Mouse (Mus musculus): ENCODE data around the gene Rnf144a. TPM values are rescaled to one million over a fixed set of nuclear protein-coding genes. Genes with fewer than 3 reads are reported as not detected.

Gene Rnf144a
- polyA plus RNA-seq, 1 experiment from 2014 or later: 3.2 TPM

DNA sequence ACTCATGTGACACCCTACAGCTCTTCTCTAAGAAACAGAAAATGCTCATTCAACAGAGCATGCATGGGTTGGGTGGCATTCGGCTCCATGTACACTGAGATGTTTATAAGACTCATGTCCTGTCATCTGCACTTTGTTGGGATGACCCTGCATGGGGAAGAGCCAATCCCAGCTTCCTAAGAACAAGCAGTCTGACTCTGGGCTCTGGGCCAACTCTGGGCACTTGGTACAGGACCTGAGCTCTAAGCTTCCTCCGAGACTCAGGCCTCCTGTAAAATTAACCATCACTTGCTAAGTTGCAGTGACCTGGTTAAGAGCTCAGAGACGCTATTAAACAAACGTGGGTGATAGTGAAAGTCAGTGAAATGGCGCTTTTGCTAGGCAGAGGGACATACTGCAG, 55.2 kb downstream of the Rnf144a start:
- H3K27me3 ChIP-seq (ENCODE audit: insufficient read depth, low read length): no peaks in the 10 kb centered on the region
- H3K36me3 ChIP-seq (replicated peaks; ENCODE audit: insufficient read depth, low read length): no peaks in the 10 kb centered on the region
- no peak overlapping the region for H3K4me3 ChIP-seq (ENCODE audit: low read depth, low read length)
- TF ChIP-seq EP300 (IDR thresholded peaks at IDR 0.05; ENCODE audit: low read depth): no peak
- no peak for TF ChIP-seq CTCF (IDR thresholded peaks at IDR 0.05; ENCODE audit: low read depth)
- H3K27ac ChIP-seq (ENCODE audit: low read depth): no peak overlapping the region
- 75% methylated on average over 5 of the region's 5 CpGs for WGBS (ENCODE audit: insufficient replicate concordance)
- ATAC-seq: no peak
- no peaks in the 10 kb centered on the region for H3K4me1 ChIP-seq (ENCODE audit: insufficient read depth)
- H3K9me3 ChIP-seq (ENCODE audit: low read length): no peaks in the 10 kb centered on the region
- no peak overlapping the region for H3K4me2 ChIP-seq (ENCODE audit: low read depth, low read length)
- no peak overlapping the region for H3K9ac ChIP-seq (replicated peaks)
- no peak for DNase-seq

- no peak overlapping the region for H3K4me3 ChIP-seq (ENCODE audit: low read depth, low read length)
- no peaks in the 10 kb centered on the region for H3K4me1 ChIP-seq (ENCODE audit: insufficient read depth)
- no peak overlapping the region for H3K9ac ChIP-seq (replicated peaks)
- ATAC-seq (no peak), DNase-seq (no peak)
- TF ChIP-seq CTCF (IDR thresholded peaks at IDR 0.05; ENCODE audit: low read depth): no peak
- TF ChIP-seq EP300 (IDR thresholded peaks at IDR 0.05; ENCODE audit: low read depth): no peak
- H3K9me3 ChIP-seq (ENCODE audit: low read length): no peaks in the 10 kb centered on the region
- no peaks in the 10 kb centered on the region for H3K27me3 ChIP-seq (ENCODE audit: insufficient read depth, low read length)
- 82% methylated on average over 2 of the region's 2 CpGs for WGBS (ENCODE audit: insufficient replicate concordance)
- no peak overlapping the region for H3K27ac ChIP-seq (ENCODE audit: low read depth)
- no peak overlapping the region for H3K4me2 ChIP-seq (ENCODE audit: low read depth, low read length)
- no peaks in the 10 kb centered on the region for H3K36me3 ChIP-seq (replicated peaks; ENCODE audit: insufficient read depth, low read length)
Observed at GRCm38 (mm10) chr12:26359241-26359640, 55.8 kb downstream of the Rnf144a start.

DNA sequence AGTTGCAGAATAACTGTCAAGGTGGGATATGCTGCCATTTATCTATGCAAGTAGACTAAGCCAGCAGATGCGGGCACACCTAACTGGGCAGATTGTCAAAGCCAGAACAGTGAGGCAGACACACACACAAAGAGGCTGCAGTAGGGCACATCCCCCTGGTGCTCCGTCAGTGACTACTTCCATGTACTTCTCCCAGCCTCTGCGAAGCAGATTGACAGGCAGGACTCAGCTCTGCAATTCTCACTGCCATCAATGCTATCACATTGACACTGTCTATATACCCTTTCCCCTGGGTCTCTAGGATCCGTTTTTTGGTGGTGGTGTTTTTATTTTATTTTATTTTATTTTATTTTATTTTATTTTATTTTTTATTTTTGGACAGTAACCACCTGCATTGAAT, 57.8 kb downstream of the Rnf144a start:
- H3K4me1 ChIP-seq (ENCODE audit: insufficient read depth): no peaks in the 10 kb centered on the region
- DNase-seq (no peak), ATAC-seq (no peak)
- no peak overlapping the region for H3K27ac ChIP-seq (ENCODE audit: low read depth)
- no peak overlapping the region for H3K9ac ChIP-seq (replicated peaks)
- TF ChIP-seq CTCF (IDR thresholded peaks at IDR 0.05; ENCODE audit: low read depth) (no peak), EP300 (IDR thresholded peaks at IDR 0.05; ENCODE audit: low read depth) (no peak)
- H3K27me3 ChIP-seq (ENCODE audit: insufficient read depth, low read length): no peaks in the 10 kb centered on the region
- no peaks in the 10 kb centered on the region for H3K9me3 ChIP-seq (ENCODE audit: low read length)
- no peak overlapping the region for H3K4me2 ChIP-seq (ENCODE audit: low read depth, low read length)
- H3K36me3 ChIP-seq (replicated peaks; ENCODE audit: insufficient read depth, low read length): no peaks in the 10 kb centered on the region
- H3K4me3 ChIP-seq (ENCODE audit: low read depth, low read length): no peak overlapping the region
- WGBS (ENCODE audit: insufficient replicate concordance): 79% methylated on average over 4 of the region's 4 CpGs

DNA sequence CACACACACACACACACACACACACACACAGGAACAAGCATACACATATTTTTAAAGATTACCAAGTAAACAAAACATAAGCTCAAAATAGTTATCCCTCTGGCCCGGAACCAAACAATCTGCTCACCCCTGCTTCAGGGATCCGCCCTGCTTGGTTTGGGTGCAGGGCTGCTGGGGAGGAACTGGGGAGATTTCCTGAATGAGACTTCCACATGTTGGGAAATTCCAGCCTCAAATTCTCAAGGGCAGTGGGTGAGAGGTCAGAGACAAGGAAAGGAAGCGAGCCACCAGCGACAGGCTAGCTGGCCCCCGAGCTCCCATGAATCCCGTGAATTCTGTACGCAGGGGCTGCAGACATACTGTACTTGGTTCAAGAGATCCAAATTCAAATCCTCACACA, 58.9 kb downstream of the Rnf144a start:
- Histone ChIP-seq H3K4me3 (ENCODE audit: low read depth, low read length) (no peak overlapping the region), H3K9ac (replicated peaks) (no peak overlapping the region), H3K36me3 (replicated peaks; ENCODE audit: insufficient read depth, low read length) (no peaks in the 10 kb centered on the region), H3K4me2 (ENCODE audit: low read depth, low read length) (no peak overlapping the region), H3K9me3 (ENCODE audit: low read length) (no peaks in the 10 kb centered on the region), H3K4me1 (ENCODE audit: insufficient read depth) (no peaks in the 10 kb centered on the region), H3K27me3 (ENCODE audit: insufficient read depth, low read length) (no peaks in the 10 kb centered on the region), H3K27ac (ENCODE audit: low read depth) (no peak overlapping the region)
- ATAC-seq (peak; percentile 33; the same call in 1 of the 2 replicates), DNase-seq (peak; percentile 19)
- no peak for TF ChIP-seq CTCF (IDR thresholded peaks at IDR 0.05; ENCODE audit: low read depth)
- no peak for TF ChIP-seq EP300 (IDR thresholded peaks at IDR 0.05; ENCODE audit: low read depth)
- 64% methylated on average over 7 of the region's 7 CpGs for WGBS (ENCODE audit: insufficient replicate concordance)

DNA sequence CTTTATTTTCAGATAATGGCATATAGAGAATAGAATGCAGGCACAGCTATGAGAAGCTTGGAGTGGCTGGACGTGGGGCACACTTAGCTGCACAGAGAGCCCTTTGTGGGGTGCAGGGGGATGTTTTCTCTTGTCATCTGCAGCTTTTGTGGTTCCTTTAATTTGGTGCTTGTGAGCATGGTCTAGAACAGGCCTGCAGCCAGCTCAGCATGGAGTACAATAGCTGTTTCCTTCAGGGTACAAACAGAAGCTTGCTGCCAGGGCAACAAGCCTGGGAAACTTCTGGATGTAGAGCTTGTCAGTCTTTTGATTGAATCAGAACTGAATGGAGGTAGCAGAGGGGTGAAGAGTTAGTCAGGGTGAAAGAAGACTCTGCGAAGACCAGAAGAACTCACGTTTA, 63.7 kb downstream of the Rnf144a start:
- Histone ChIP-seq H3K9ac (replicated peaks) (no peak overlapping the region), H3K4me1 (ENCODE audit: insufficient read depth) (no peaks in the 10 kb centered on the region), H3K4me3 (ENCODE audit: low read depth, low read length) (no peak overlapping the region), H3K27ac (ENCODE audit: low read depth) (no peak overlapping the region), H3K36me3 (replicated peaks; ENCODE audit: insufficient read depth, low read length) (no peaks in the 10 kb centered on the region), H3K9me3 (ENCODE audit: low read length) (no peaks in the 10 kb centered on the region), H3K27me3 (ENCODE audit: insufficient read depth, low read length) (no peaks in the 10 kb centered on the region), H3K4me2 (ENCODE audit: low read depth, low read length) (no peak overlapping the region)
- ATAC-seq (no peak), DNase-seq (no peak)
- 68% methylated on average over 3 of the region's 3 CpGs for WGBS (ENCODE audit: insufficient replicate concordance)
- TF ChIP-seq CTCF (IDR thresholded peaks at IDR 0.05; ENCODE audit: low read depth) (no peak), EP300 (IDR thresholded peaks at IDR 0.05; ENCODE audit: low read depth) (no peak)

GRCm38 (mm10) chr12:26344408-26344807, 70.6 kb downstream of the Rnf144a start:
- no peak for ATAC-seq
- H3K4me3 ChIP-seq (ENCODE audit: low read depth, low read length): no peak overlapping the region
- no peak for TF ChIP-seq CTCF (IDR thresholded peaks at IDR 0.05; ENCODE audit: low read depth)
- TF ChIP-seq EP300 (IDR thresholded peaks at IDR 0.05; ENCODE audit: low read depth): no peak
- no peak overlapping the region for H3K9ac ChIP-seq (replicated peaks)
- WGBS (ENCODE audit: insufficient replicate concordance): 74% methylated on average over 5 of the region's 5 CpGs
- no peak overlapping the region for H3K27ac ChIP-seq (ENCODE audit: low read depth)
- no peaks in the 10 kb centered on the region for H3K9me3 ChIP-seq (ENCODE audit: low read length)
- no peak for DNase-seq
- H3K27me3 ChIP-seq (ENCODE audit: insufficient read depth, low read length): no peaks in the 10 kb centered on the region
- H3K4me1 ChIP-seq (ENCODE audit: insufficient read depth): no peaks in the 10 kb centered on the region
- H3K4me2 ChIP-seq (ENCODE audit: low read depth, low read length): no peak overlapping the region
- H3K36me3 ChIP-seq (replicated peaks; ENCODE audit: insufficient read depth, low read length): no peaks in the 10 kb centered on the region

- Histone ChIP-seq H3K9ac (replicated peaks) (no peak overlapping the region), H3K27me3 (ENCODE audit: insufficient read depth, low read length) (no peaks in the 10 kb centered on the region), H3K27ac (ENCODE audit: low read depth) (no peak overlapping the region), H3K4me1 (ENCODE audit: insufficient read depth) (no peaks in the 10 kb centered on the region), H3K36me3 (replicated peaks; ENCODE audit: insufficient read depth, low read length) (no peaks in the 10 kb centered on the region; the same call in 1 of the 2 replicates), H3K4me3 (ENCODE audit: low read depth, low read length) (no peak overlapping the region), H3K4me2 (ENCODE audit: low read depth, low read length) (no peak overlapping the region), H3K9me3 (ENCODE audit: low read length) (no peaks in the 10 kb centered on the region)
- TF ChIP-seq EP300 (IDR thresholded peaks at IDR 0.05; ENCODE audit: low read depth) (no peak), CTCF (IDR thresholded peaks at IDR 0.05; ENCODE audit: low read depth) (no peak)
- 57% methylated on average over 2 of the region's 2 CpGs for WGBS (ENCODE audit: insufficient replicate concordance)
- DNase-seq (no peak), ATAC-seq (no peak)
Observed at GRCm38 (mm10) chr12:26343131-26343530, 71.9 kb downstream of the Rnf144a start.

All from liver, postnatal 0 days (tissue).